Mouse (Mus musculus) Patski (cell line): ENCODE data around the gene Dlg5. TPM values are rescaled to one million over a fixed set of nuclear protein-coding genes. Genes with fewer than 3 reads are reported as not detected.

Experiments used
- ATAC-seq: fragments of 100-300 bp; one replicate; pipeline ENCODE4 v1.8.0; 2021
- CTCF ChIA-PET: fragments of 350-600 bp; sonication (Branson Sonifier 250); formaldehyde crosslinking; loops from one replicate; lab custom pipeline; 2022; ENCODE audit warnings: inconsistent platforms; lab: Charles Lee
- POLR2A ChIA-PET: fragments of 350-600 bp; sonication (Branson Sonifier 250); formaldehyde crosslinking; loops from one replicate; lab custom pipeline; 2022; ENCODE audit warnings: antibody characterized with exemption, inconsistent platforms; lab: Charles Lee
- DNase-seq: peaks from one replicate; pipeline ENCODE4 v3.0.0-alpha.2; 2011; ENCODE audit warnings: low read depth, low spot score
- H3K27me3 ChIP-seq: fragments of 371-371 bp; one replicate; pipeline ENCODE4 v1.5.1; 2021
- CTCF ChIP-seq: fragments of 100-300 bp; IDR thresholded peaks from one replicate; pipeline ENCODE4 v1.5.1; 2021
- in situ Hi-C: fragments of 300-500 bp; cut with MboI; formaldehyde crosslinking; loops from 3 replicates; pipeline ENCODE4 v1.11.1; 2018; ENCODE audit warnings: low pct_unique_long_range_greater_than_20kb, mixed read lengths
- polyA plus RNA-seq: library from polyadenylated mRNA; unstranded; gene quantifications from one replicate; pipeline ENCODE4 v1.2.3, GENCODE M21; 2021

The Dlg5 gene
- polyA plus RNA-seq, 1 experiment from 2014 or later: 71.3 TPM

GRCm38 (mm10) chr14:24093221-24093620 is 152.5 kb downstream of the Dlg5 start:
- DNase-seq (no peak), ATAC-seq (no peak)
- in situ Hi-C loops: no loop called here
- ChIA-PET CTCF (no interaction called here), POLR2A (no interaction called here)
- no peaks in the 10 kb centered on the region for H3K27me3 ChIP-seq
- no peak for TF ChIP-seq CTCF

GRCm38 (mm10) chr14:24092391-24092790 is 153.3 kb downstream of the Dlg5 start:
- DNase-seq (no peak), ATAC-seq (no peak)
- TF ChIP-seq CTCF: no peak
- ChIA-PET CTCF (no interaction called here), POLR2A (no interaction called here)
- H3K27me3 ChIP-seq: no peaks in the 10 kb centered on the region
- in situ Hi-C loops: no loop called here

- CTCF ChIA-PET: no interaction called here
- POLR2A ChIA-PET: no interaction called here
- no peaks in the 10 kb centered on the region for H3K27me3 ChIP-seq
- ATAC-seq (no peak), DNase-seq (no peak)
- in situ Hi-C loops: no loop called here
- TF ChIP-seq CTCF: no peak
Observed at GRCm38 (mm10) chr14:24090790-24091189, 154.9 kb downstream of the Dlg5 start.

GRCm38 (mm10) chr14:24089181-24089580 is 156.5 kb downstream of the Dlg5 start:
- no peak for DNase-seq
- in situ Hi-C loops: no loop called here
- ChIA-PET POLR2A (interaction anchor here (0.5 kb wide), 1 partner anchor 20 kb away, joined by 6 read pairs; no protein-coding TSS in a partner anchor), CTCF (no interaction called here)
- H3K27me3 ChIP-seq: no peaks in the 10 kb centered on the region
- TF ChIP-seq CTCF: no peak
- ATAC-seq: no peak

GRCm38 (mm10) chr14:24087430-24087829 is 158.3 kb downstream of the Dlg5 start:
- in situ Hi-C loops: no loop called here
- ChIA-PET CTCF (no interaction called here), POLR2A (interaction anchor here (0.6 kb wide), 1 partner anchor 377 kb away, joined by 3 read pairs; no protein-coding TSS in a partner anchor)
- DNase-seq (peak; percentile 50), ATAC-seq (peak; percentile 84)
- TF ChIP-seq CTCF: no peak
- H3K27me3 ChIP-seq: no peaks in the 10 kb centered on the region

GRCm38 (mm10) chr14:24086481-24086880 is 159.2 kb downstream of the Dlg5 start:
- DNase-seq (no peak), ATAC-seq (no peak)
- POLR2A ChIA-PET: no interaction called here
- no peaks in the 10 kb centered on the region for H3K27me3 ChIP-seq
- in situ Hi-C loops: no loop called here
- TF ChIP-seq CTCF: no peak
- CTCF ChIA-PET: no interaction called here

Other genes starting within 250 kb of the Dlg5 start
- gene Kcnma1, start 231.4 kb downstream of the Dlg5 start, polyA plus RNA-seq: 2.8 TPM
- not detected for gene E330034G19Rik, start 47.3 kb upstream of the Dlg5 start, polyA plus RNA-seq
- 22.6 TPM for gene Polr3a, start 241.1 kb upstream of the Dlg5 start, polyA plus RNA-seq
- 1,624 TPM for gene Rps24, start 241.2 kb upstream of the Dlg5 start, polyA plus RNA-seq